Mouse (Mus musculus): Measurements from ENCODE around the gene Pced1b.

- TF ChIP-seq CTCF (IDR thresholded peaks at IDR 0.05; ENCODE audit: low read depth, low read length): no peak
- no peak for TF ChIP-seq POLR2A (IDR thresholded peaks at IDR 0.05; ENCODE audit: insufficient read depth, low read length)
Observed at GRCm38 (mm10) chr15:97412308-97412707, 165.4 kb downstream of the Pced1b start.
